Mouse (Mus musculus) E14TG2a.4 (cell line): ENCODE results near the gene Lmx1b.

Experiments
- CTCF ChIP-seq: conservative IDR thresholded peaks from 2 replicates; pipeline ENCODE4 v1.5.1; 2014; ENCODE audit warnings: low read length
- POU5F1 ChIP-seq: IDR thresholded peaks from 2 replicates; pipeline ENCODE4 v1.6.1; 2014; ENCODE audit warnings: low read length, borderline replicate concordance

GRCm38 (mm10) chr2:33666388-33666945 lies 26.2 kb upstream of the Lmx1b start:
- no peak for TF ChIP-seq CTCF
- no peak for TF ChIP-seq POU5F1
